Mouse (Mus musculus) liver, embryonic 13.5 days (tissue): ENCODE results near the gene Rgs17. TPM values are rescaled to one million over a fixed set of nuclear protein-coding genes. Genes with fewer than 3 reads are reported as not detected.

Source experiments
- ATAC-seq: fragments of 200-750 bp; cut with Nextera tagmentation; 2 replicates; pipeline ENCODE4 v1.8.0; 2017; ENCODE audit warnings: low read depth, mild to moderate bottlenecking, moderate number of reproducible peaks, moderate library complexity
- DNase-seq: peaks from one replicate; pipeline ENCODE4 v3.0.0; 2022
- H3K27ac ChIP-seq: fragments of 300-500 bp; sonication (generic); 2 replicates; pipeline ENCODE4 v1.5.1; 2015; ENCODE audit warnings: moderate library complexity, mild to moderate bottlenecking, inconsistent platforms
- H3K27me3 ChIP-seq: fragments of 300-500 bp; sonication (generic); 2 replicates; pipeline ENCODE4 v1.6.1; 2015; ENCODE audit warnings: mild to moderate bottlenecking, inconsistent platforms
- H3K36me3 ChIP-seq: fragments of 300-500 bp; sonication (generic); 2 replicates; pipeline ENCODE4 v1.6.1; 2015; ENCODE audit warnings: mild to moderate bottlenecking, inconsistent platforms
- H3K4me1 ChIP-seq: fragments of 300-500 bp; sonication (generic); replicated peaks from 2 replicates; pipeline ENCODE4 v1.6.1; 2015; ENCODE audit warnings: inconsistent platforms
- H3K4me2 ChIP-seq: fragments of 300-500 bp; sonication (generic); 2 replicates; pipeline ENCODE4 v1.6.1; 2015; ENCODE audit warnings: inconsistent platforms, mild to moderate bottlenecking, moderate library complexity
- H3K4me3 ChIP-seq: fragments of 300-500 bp; sonication (generic); replicated peaks from 2 replicates; pipeline ENCODE4 v1.5.1; 2015; ENCODE audit warnings: mild to moderate bottlenecking, inconsistent platforms
- H3K9ac ChIP-seq: fragments of 300-500 bp; sonication (generic); 2 replicates; pipeline ENCODE4 v1.6.1; 2015; ENCODE audit warnings: mild to moderate bottlenecking, inconsistent platforms
- H3K9me3 ChIP-seq: fragments of 300-500 bp; sonication (generic); replicated peaks from 2 replicates; pipeline ENCODE4 v1.6.1; 2016; ENCODE audit warnings: inconsistent platforms
- WGBS: fragments of 180-500 bp; shearing (Covaris S2); methylation state at CpG from one replicate; pipeline ENCODE4 v1.1.7; 2015; ENCODE audit not compliant: insufficient replicate concordance; 5-methylcytosine and 5-hydroxymethylcytosine counted together
- polyA plus RNA-seq: library from polyadenylated mRNA; unstranded; fragments of >200 nt; fragmentation: Nextera tagmentation; extraction: Ambion mirVana; gene quantifications from 2 replicates; pipeline ENCODE4 v1.2.1, GENCODE M21; 2015

The Rgs17 gene
- polyA plus RNA-seq, 1 experiment from 2014 or later, result 0.13 TPM

DNA sequence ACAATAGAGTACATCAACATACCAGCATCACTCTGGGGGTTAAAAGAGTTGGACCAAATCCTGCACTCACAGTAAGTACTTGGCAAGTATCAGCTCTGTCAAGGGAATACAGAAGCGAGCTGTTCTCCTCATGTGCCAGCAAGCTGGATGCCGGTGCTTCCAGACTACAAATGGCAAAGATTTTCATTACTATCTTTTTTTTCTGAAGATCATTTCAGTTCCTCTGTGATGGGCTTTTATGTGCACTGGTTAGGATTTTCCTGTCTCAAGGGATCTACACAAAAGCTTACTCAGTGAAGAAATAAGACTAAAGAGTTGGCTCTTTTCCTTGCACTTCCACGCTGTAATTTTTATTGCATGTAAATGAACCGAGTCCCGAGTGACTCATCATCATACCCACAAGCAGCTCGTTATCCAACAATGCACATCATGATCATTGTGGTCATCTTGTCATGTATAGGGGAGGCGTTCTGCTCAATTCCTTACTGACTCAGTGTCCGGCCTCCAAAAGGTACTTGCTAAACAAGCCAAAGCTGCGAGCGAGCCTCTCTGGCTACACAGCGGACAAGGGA, 54.1 kb downstream of the Rgs17 start:
- H3K9ac ChIP-seq, result no peak overlapping the region
- WGBS, result 75% methylated on average over 11 of the region's 11 CpGs
- H3K36me3 ChIP-seq, result no peaks in the 10 kb centered on the region
- no peak for DNase-seq
- H3K27ac ChIP-seq, result no peak overlapping the region
- H3K9me3 ChIP-seq, result no peaks in the 10 kb centered on the region
- no peak for ATAC-seq
- no peak overlapping the region for H3K4me2 ChIP-seq
- H3K4me3 ChIP-seq, result no peak overlapping the region
- no peaks in the 10 kb centered on the region for H3K27me3 ChIP-seq
- no peaks in the 10 kb centered on the region for H3K4me1 ChIP-seq

GRCm38 (mm10) chr10:5865996-5866395, 56.2 kb downstream of the Rgs17 start:
- Histone ChIP-seq H3K27ac (no peak overlapping the region), H3K36me3 (no peaks in the 10 kb centered on the region), H3K4me3 (no peak overlapping the region), H3K4me1 (no peaks in the 10 kb centered on the region), H3K9me3 (no peaks in the 10 kb centered on the region), H3K9ac (no peak overlapping the region), H3K4me2 (no peak overlapping the region), H3K27me3 (no peaks in the 10 kb centered on the region)
- 46% methylated on average over 2 of the region's 2 CpGs for WGBS
- DNase-seq (no peak), ATAC-seq (no peak)

- WGBS, result 88% methylated on average over 3 of the region's 3 CpGs
Observed at GRCm38 (mm10) chr10:5862669-5863068, 59.5 kb downstream of the Rgs17 start.

DNA sequence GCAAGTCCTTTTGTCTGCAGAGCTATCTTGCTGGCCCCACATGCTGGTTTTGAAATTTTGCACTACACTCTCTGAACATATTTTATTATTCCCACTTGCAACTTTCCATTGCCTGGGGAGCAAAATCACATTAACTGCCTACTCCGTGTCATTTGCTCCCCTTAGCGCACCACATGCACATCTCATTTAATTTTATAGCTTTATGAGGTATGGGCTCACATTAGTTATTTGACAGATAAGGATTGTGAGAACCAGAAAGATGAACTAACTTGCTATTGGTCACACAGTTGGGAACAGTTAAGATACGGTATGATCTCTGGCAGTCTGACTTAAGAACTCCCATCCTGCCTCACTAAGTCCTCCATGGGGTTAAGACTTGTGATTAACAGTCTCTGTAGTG, 61.4 kb downstream of the Rgs17 start:
- H3K4me1 ChIP-seq, result no peaks in the 10 kb centered on the region
- H3K9me3 ChIP-seq, result no peaks in the 10 kb centered on the region
- no peaks in the 10 kb centered on the region for H3K36me3 ChIP-seq
- ATAC-seq (no peak), DNase-seq (no peak)
- H3K9ac ChIP-seq, result no peak overlapping the region
- no peak overlapping the region for H3K4me3 ChIP-seq
- H3K4me2 ChIP-seq, result no peak overlapping the region
- no peak overlapping the region for H3K27ac ChIP-seq
- WGBS, result 72% methylated on average over 3 of the region's 3 CpGs
- H3K27me3 ChIP-seq, result no peaks in the 10 kb centered on the region

More at GRCm38 (mm10) chr10:5862669-5863068, 59.5 kb downstream of the Rgs17 start:
- ATAC-seq, result no peak
- Histone ChIP-seq H3K4me2 (no peak overlapping the region), H3K27me3 (no peaks in the 10 kb centered on the region), H3K27ac (no peak overlapping the region), H3K4me1 (no peaks in the 10 kb centered on the region), H3K9ac (no peak overlapping the region), H3K4me3 (no peak overlapping the region), H3K36me3 (no peaks in the 10 kb centered on the region), H3K9me3 (no peaks in the 10 kb centered on the region)
- no peak for DNase-seq

DNA sequence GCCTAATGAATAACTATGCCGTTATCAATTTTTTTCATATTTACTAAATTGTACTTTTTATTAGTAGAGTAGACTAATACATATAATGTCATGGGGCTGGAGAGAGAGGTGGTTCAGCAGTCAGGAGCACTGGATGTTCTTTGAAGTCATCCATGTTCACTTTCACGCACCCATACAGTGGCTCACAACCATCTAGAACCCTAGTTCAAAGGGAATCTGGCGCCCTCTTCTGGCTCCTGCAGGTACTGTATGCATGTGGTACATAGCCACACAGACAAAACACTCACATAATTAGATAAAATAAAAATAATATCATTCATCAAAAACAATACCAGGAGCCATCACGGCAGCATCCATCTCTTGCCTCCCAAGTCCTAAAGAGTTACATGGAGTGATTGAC, 62.5 kb downstream of the Rgs17 start:
- DNase-seq, result peak; percentile 3
- Histone ChIP-seq H3K4me3 (no peak overlapping the region), H3K4me2 (no peak overlapping the region), H3K9ac (no peak overlapping the region), H3K27ac (no peak overlapping the region), H3K9me3 (no peaks in the 10 kb centered on the region), H3K4me1 (no peaks in the 10 kb centered on the region), H3K36me3 (no peaks in the 10 kb centered on the region), H3K27me3 (no peaks in the 10 kb centered on the region)
- 56% methylated on average over 4 of the region's 4 CpGs for WGBS
- no peak for ATAC-seq

DNA sequence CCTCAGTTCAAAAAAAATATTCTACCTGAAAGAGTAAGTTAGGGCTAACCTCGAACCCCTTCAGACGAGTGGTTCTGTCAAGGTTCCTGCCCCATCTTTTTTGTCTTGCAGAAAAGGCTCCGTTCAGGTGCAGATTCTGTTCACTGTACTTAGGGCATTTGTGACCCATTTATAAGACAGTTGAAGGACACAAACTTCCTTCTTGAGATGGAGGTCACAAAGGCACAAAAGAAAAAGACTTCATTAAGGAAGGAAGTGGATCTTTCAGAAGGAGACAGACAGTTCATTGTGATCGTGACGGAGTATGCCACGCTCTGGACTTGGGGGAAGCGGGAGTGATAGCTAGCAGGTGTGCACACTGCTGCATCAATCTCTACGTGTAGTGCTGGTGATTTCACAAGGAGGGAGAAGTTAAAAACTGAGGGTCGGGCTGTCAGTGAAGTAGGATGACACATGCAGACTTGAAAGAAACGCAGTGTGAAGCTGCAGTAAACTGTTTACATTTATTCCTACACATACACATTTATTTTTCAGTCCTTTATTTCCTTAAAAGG, 64.1 kb downstream of the Rgs17 start:
- no peak for DNase-seq

GRCm38 (mm10) chr10:5853290-5853868, 68.8 kb downstream of the Rgs17 start:
- ATAC-seq, result no peak
- no peak overlapping the region for H3K27ac ChIP-seq
- WGBS, result 68% methylated on average over 8 of the region's 8 CpGs
- no peaks in the 10 kb centered on the region for H3K4me1 ChIP-seq
- DNase-seq, result no peak
- no peaks in the 10 kb centered on the region for H3K36me3 ChIP-seq
- no peak overlapping the region for H3K9ac ChIP-seq
- H3K27me3 ChIP-seq, result no peaks in the 10 kb centered on the region
- no peaks in the 10 kb centered on the region for H3K9me3 ChIP-seq
- no peak overlapping the region for H3K4me3 ChIP-seq
- no peak overlapping the region for H3K4me2 ChIP-seq

More for the DNA sequence above, 64.1 kb downstream of the Rgs17 start:
- Histone ChIP-seq H3K4me3 (no peak overlapping the region), H3K9me3 (no peaks in the 10 kb centered on the region), H3K27me3 (no peaks in the 10 kb centered on the region), H3K27ac (no peak overlapping the region), H3K4me2 (no peak overlapping the region), H3K36me3 (no peaks in the 10 kb centered on the region), H3K4me1 (no peaks in the 10 kb centered on the region), H3K9ac (no peak overlapping the region)
- ATAC-seq, result no peak
- 37% methylated on average over 10 of the region's 10 CpGs for WGBS

DNA sequence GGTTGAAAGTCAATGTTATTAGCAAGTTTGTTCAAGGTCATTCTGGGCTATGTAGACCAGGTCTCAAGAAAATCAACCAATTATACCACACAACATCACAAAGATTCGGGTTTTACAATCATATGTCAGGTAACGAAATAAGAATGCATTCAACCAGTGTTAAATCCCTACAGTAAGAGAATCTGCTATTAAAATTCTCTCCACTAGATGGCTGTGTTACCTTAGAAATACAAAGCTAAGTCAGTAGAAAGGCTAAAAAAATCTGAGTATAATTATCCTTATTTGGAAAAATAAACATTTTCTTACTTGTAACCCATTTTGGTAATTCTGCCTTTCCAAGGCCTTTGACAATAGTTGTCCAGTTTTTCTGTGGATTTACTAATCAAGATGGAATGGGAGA, 75.3 kb downstream of the Rgs17 start:
- H3K4me3 ChIP-seq, result no peak overlapping the region
- H3K36me3 ChIP-seq, result no peaks in the 10 kb centered on the region
- no peak overlapping the region for H3K4me2 ChIP-seq
- no peak overlapping the region for H3K27ac ChIP-seq
- DNase-seq (no peak), ATAC-seq (no peak)
- H3K4me1 ChIP-seq, result no peaks in the 10 kb centered on the region
- WGBS, result 20% methylated on average over 2 of the region's 2 CpGs
- H3K27me3 ChIP-seq, result no peaks in the 10 kb centered on the region
- H3K9me3 ChIP-seq, result no peaks in the 10 kb centered on the region
- H3K9ac ChIP-seq, result no peak overlapping the region

DNA sequence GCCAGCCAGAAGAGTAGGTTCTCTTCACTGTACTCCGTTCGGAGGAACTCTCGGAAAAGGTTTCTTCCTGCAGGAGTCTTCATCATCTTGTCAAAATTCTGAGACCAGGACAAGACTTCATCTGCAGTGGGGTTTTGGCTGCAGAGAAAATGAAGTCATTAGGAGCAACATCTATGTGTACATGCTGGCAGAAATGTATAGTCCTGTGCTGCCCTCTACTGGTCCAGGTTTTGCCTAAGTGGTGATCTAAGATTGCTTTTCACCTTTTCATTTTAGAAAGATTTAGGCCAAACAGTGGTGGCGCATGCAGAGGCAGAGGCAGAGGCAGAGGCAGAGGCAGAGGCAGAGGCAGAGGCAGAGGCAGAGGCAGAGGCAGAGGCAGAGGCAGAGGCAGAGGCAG, 80.8 kb downstream of the Rgs17 start:
- H3K27me3 ChIP-seq, result no peaks in the 10 kb centered on the region
- no peaks in the 10 kb centered on the region for H3K9me3 ChIP-seq
- no peaks in the 10 kb centered on the region for H3K36me3 ChIP-seq
- no peaks in the 10 kb centered on the region for H3K4me1 ChIP-seq
- DNase-seq (no peak), ATAC-seq (no peak)
- H3K4me2 ChIP-seq, result no peak overlapping the region
- WGBS, result 69% methylated on average over 4 of the region's 4 CpGs
- H3K4me3 ChIP-seq, result no peak overlapping the region
- H3K9ac ChIP-seq, result no peak overlapping the region
- no peak overlapping the region for H3K27ac ChIP-seq

DNA sequence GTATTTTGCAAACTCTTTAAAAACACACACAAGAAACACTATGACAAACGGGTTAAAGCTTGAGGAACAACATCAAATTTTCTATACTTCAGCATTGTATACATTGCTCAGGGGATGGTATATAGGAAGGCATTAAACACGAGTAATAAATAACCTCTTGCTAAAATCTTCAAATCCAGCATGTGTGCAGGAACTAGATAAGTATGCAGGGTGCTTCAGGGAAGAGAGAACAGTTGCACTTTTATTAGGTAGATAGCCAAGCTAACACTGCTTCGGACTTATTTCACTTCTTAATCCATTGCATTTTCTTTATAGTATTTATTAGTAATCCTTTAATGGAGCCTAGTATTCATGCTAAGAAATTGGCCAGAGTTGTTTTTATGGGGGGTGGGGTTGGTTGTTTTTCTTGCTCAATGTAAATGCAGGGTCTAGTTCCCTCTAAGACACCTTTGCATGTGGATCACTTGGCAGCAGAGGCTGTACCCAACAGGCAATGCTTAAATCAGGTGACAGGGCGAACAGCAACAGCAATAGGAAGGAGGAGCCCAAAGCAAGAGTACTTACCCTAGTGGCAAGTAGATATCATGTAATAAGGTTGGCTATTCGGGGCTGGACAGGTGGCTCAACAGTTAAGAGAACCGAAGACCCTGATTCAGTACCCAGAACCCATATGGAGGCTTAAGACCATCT, 95.7 kb downstream of the Rgs17 start:
- 34% methylated on average over 6 of the region's 6 CpGs for WGBS
- Histone ChIP-seq H3K4me1 (peaks cover 32% of the 10 kb centered on the region), H3K4me2 (peak overlapping the region; percentile 21; the same call in 1 of the 2 replicates), H3K36me3 (0 out of 2 replicates have a peak, but pooled peaks cover 10% of the 10 kb centered on the region), H3K9me3 (no peaks in the 10 kb centered on the region), H3K4me3 (no peak overlapping the region), H3K9ac (0 out of 2 replicates have a peak overlapping the region, but pooled peaks have one; percentile 29), H3K27me3 (no peaks in the 10 kb centered on the region), H3K27ac (no peak overlapping the region)
- DNase-seq (no peak), ATAC-seq (no peak)

DNA sequence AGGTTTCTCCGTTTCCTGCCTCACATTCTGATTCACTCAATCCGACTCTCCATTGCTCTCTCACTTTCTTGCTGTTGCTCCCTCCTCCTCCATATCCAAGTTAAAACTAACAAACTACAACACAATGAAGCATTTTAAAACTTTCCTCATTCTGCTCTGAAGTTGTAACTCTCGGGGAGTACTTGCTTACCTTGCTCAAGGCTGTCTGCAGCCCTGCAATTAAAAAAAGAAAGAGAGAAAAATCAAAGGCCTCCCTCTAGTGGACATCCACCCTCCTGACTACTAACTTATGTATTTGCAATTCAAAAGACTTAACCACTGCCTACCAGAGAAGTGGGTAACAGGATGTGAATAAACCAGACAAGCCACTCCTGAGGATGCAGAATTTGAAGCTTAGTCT, 97.4 kb downstream of the Rgs17 start:
- H3K27me3 ChIP-seq, result no peaks in the 10 kb centered on the region
- ATAC-seq (no peak), DNase-seq (peak; percentile 48)
- peak overlapping the region; percentile 79 for H3K9ac ChIP-seq
- peak overlapping the region; percentile 92 for H3K27ac ChIP-seq
- H3K4me3 ChIP-seq, result peak overlapping the region; percentile 97
- 0% methylated on average over 3 of the region's 3 CpGs for whole genome bisulfite sequencing
- H3K4me1 ChIP-seq, result peaks cover 43% of the 10 kb centered on the region
- H3K9me3 ChIP-seq, result no peaks in the 10 kb centered on the region
- H3K4me2 ChIP-seq, result peak overlapping the region; percentile 98
- peaks cover 17% of the 10 kb centered on the region for H3K36me3 ChIP-seq
